Mouse (Mus musculus) cerebellum, postnatal 10 days (tissue): ENCODE results near the gene Exosc2.
"Not testable (repeated sequence)": the region's sequence is repeated elsewhere in the genome, so short reads cannot be mapped to it uniquely, and the experiment has no call there.

Experiments
- DNase-seq, 2 experiments: peaks; one replicate each; pipeline ENCODE4 v3.0.0; 2021; ENCODE audit warnings: mixed read lengths in 2 of 2

Exosc2 gene

DNA sequence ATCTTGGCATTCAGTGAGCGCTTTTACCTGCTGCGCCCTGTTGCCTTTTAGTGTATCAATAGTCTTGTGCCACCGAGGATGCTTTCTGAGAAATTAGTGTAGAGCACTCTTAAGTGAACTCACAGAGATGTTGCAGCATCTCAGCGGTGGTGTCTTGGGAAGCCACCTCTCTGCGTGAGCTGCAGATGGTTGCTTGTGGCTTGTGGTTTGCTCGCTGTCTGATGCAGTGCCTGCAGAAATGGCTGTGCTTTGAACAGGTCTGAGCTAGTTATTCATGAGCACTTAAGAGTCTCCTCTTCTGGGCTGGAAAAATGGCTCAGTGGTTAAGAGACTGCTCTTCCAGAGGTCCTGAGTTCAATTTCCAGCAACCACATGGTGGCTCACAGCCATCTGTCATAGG is 8.1 kb downstream of the Exosc2 start:
- no peak for DNase-seq

DNA sequence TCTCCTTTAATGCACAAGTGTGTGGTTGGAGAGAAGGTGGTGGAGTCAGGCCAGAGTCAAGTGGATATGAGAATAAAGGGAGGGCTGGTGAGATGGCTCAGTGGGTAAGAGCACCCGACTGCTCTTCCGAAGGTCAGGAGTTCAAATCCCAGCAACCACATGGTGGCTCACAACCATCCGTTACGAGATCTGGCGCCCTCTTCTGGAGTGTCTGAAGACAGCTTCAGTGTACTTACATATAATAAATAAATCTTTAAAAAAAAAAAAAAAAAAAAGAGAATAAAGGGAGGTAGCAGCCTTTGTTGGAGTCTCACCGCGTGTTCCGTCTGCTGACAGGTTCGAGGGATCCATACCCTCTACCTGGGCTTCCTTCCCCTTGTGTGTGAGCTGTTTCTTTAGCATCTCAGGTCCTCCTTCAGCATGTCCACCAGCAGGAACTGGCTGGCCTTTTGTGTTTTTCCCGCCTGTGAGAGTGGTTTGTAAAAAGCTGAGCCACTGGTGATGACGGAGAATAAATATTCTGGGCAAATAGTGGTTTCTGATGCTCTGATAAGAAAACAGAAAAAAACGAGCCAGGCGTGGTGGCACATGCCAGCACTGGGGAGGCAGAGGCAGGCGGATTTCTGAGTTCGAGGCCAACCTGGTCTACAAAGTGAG is 10.7 kb downstream of the Exosc2 start:
- DNase-seq: not testable (repeated sequence)

DNA sequence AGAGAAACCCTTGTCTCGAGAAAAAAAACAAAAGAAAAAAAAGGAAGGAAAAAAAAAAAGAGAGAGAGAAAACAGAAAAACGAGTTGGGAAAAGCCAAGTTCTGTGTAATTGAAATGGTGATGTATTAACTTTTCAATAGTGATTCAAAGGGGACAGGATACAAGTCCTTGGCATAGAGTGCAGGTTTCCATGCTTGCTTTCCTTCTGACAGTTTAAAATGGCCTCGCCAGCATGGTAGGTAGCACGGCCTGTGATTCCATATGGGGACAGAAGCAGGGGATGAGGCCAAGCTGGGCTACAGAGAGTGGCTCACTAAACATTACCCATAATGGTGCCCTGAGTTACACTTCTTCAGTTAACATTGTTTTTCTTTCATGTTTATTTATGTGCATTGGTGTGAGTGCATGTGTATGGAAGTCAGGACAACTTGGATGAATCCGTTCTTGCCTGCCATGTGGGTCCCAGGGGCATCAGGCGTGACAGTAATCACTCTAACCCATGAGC is 11.3 kb downstream of the Exosc2 start:
- DNase-seq: no peak

DNA sequence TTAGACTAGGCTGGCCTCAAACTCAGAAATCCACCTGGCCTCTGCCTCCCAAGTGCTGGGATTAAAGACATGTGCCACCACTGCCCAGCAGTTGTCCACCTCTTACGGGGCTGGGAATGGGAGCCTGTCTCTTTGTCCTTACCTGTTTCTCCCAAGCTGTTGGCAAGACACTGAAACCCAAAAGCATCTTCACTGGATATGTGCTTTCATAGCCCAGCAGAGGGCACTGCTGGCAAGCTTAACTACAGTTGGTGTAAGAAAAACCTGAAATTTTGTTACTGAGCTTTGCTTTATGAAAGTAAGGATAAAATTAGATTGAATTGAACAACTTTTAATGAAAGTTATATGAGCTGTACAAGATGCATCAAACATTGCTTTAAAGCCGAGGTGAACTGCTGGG is 13.2 kb downstream of the Exosc2 start:
- peak; percentile 77 to 79 for DNase-seq

DNA sequence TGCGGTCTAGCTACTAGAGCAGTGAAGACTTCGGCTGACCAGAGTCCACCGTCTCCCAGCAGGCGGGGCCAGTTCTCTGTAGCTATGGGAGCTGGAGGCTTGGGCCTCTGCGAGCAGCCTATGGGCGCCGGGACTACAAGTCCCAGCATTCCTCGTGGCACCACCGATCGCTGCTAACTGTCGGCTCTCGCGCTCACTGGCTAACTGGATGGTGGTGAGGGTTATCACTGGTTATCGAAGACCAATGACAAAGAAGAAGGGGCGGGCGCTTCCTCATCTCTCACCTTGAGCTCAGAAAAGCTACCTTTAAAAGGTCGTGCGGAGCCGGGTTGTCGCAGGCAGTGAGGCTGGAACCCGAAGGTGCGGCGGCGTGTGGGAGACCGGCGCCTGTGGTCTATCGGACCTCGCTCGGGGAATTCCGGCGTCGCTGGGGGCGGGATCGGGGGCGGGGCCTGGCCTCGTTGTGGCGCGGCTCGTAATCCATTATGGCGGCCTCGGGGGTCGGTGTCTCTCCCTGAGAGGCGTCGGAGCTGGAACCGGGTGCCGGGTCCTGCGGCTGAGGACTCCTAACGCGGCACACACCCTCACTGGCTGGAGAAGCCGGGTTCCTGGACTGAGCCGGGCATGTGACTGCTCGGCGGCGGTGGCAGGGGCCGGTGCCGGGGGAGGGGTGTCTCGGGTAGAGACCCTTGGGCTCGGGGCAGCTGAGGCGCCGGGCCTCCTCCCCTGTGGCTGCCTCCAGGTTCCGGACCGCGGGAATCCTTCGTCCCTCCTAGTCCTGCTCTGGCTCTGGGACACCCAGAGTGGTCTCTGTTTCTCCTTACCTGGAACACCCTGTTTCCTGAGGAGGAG is 17.8 kb downstream of the Exosc2 start, which contains the start of gene Abl1:
Gene Abl1, plus strand, starts transcription at position 303 of the 852 bp plus-strand sequence.
- DNase-seq: peak; percentile 94 to 97

DNA sequence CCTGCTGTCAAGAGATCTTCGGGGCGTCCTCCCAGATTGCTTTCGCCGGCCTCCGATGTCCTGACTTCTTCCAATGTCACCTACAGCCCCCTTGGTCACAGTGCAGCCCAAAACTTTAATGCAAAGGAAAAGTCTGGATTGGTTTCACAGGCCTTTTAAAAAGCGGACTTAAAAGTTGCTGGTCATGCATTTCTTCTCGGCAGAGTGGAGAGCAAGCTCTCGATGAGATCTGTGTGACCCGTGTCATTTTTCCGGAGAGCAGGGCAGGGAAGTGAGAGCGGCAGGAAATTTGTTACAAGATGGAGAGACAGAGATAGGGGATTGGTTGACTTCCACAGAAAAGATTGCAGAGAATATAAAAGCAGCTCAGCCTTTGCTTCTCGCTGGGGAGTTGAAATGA is 18.5 kb downstream of the Exosc2 start:
- peak in 1 of 2 experiments; percentile 29 for DNase-seq

DNA sequence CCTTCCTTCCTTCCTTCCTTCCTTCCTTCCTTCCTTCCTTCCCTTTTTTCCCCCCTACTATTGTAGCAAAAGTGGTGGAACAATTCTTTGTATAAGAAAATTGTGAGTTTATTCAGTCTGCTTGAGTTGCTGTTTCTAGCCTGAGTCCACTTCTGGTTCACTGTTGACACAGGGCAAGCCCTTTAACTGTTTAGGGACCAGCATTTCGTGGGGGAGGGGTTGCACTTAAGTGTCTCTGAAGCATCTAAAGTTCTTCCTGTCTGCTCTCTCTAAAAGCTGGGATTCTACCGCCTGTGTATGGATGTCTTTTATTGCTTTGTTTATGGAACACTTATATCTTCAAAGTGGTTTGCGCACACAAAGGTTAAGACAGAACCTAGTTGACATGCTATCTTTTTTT is 19.5 kb downstream of the Exosc2 start:
- DNase-seq: no peak

DNA sequence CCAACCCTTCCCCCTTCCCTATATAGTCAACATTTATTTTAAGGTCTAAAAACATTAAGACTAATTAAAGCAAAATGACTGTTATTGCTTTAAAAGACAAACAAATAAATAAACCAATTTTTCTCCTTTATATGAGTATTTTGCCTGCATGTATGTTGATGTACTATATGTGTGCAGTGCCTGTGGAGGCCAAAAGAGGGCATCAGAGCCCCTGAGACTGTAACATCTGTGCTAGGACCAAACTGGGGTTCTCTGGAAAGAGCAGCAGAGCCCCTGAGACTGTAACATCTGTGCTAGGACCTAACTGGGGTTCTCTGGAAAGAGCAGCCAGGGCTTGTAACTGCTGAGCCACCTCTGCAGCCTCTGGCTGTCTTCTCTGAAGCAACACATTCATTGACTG is 27.7 kb downstream of the Exosc2 start:
- DNase-seq: no peak

DNA sequence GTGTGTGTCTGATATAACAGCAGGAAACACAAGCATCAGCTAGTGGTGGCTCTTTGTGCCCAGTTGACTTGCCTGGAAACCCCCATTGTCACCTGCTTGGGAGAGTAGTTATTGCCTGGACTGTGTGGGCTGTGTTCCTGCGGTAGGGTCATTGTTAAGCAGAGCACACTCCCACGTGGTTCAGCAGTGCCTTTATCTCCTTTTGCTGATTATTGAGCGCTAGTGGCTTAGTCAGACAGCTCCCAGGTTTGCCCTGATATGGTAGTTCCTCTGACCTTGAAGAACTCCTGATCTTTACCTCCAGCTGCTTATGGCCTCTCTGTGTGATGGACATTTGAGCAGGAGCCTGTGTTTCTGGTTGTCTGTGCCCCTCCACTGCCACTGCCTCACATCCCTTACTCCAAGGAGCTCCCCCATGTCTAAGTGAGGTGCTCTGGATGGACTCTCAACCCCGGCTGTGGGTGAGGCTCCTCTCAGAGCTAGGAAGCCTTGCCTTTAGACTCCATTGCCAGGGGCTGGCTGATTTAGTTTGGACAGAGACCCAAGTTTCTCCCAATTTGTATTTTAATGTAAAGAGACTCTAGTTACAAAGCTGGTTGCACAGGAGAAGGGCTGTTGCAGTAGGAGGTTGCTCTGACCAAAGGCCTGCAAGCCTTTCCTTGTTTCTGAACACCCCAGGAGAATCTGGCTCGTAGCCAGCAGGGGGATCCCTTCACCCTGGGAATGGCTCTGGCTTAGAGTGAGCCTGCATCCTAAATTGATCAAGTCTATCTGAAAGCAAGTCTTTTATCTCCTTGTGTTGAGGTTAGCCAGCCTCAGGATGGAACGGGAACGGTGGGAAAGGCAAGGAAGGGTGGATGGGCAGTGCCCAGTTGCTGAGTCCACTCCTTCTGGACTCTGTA is 30.3 kb downstream of the Exosc2 start:
- DNase-seq: peak in 1 of 2 experiments; percentile 28

DNA sequence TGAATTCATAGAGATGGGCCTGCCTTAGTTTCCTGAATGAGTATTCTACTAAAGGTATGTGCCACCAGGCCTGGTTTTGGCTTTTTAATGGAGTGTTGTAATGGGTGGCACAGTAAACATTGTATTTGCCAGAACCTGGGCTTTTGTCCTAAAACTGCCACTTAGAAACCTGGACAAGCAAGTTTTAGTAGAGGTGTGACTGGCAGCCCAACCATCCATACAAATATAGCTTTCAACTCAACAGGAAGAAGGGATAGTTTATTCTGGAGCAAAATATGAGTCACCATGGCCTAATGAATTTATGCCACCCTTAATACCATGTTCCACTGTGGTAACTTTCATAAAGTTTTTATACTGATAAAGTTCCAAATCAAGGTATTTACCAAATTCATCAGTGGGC is 32.7 kb downstream of the Exosc2 start:
- DNase-seq: no peak

DNA sequence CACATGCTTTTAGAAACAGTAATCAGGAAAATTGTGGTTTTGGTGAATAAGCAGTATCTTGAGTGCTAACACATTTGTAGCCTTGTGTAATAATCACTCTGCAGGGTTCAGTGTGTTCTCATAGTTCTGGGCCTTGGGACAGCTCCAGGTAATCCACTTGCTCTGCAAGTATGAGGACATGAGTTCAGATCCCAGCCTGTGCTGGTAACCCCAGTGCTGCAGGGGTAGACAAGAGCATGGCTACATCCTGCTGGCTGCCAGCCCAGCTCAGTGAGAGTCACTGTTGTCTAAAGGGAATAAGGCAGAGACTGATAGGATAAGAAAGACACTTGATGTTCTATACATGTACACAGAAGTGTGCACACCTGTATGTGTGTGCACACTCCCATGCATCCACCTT is 35.4 kb downstream of the Exosc2 start:
- DNase-seq: no peak

DNA sequence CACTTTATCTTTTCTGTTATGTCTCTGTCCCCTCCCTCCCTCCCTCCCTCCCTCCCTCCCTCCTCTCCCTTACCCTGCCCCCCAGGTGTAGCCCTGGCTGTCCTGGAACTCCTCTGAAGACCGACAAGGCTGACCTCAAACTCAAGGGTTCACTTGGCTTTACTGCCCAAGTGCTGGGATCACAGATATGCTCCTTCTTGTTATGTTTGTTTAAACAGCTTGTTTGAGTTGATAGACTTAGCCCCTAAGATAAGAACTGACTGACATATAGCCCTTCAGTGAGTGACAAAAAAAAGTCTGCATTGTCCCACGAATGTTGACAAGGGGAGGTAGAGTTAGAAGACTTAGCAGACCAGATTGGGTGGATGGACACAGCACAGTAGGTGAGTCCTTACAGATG is 36.0 kb downstream of the Exosc2 start:
- no peak for DNase-seq

DNA sequence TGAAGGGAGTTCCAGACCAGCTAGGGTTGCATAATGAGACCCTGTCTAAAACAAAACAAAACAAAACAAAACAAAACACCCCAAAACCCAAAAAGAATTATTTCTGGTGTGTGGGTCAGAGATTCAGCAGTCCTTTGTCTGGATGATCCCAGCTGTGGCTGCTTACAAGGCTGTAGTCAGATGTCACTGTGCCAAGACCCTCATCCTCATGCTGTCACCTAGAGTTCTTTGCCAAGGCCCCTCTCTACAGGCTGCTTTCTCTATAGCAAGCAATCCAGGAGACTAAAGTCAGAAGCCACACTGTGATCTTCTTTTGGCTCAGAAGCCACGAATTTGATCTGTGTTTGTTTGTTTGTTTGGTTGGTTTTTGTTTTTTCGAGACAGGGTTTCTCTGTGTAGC is 42.2 kb downstream of the Exosc2 start:
- DNase-seq: peak; percentile 53 to 63

DNA sequence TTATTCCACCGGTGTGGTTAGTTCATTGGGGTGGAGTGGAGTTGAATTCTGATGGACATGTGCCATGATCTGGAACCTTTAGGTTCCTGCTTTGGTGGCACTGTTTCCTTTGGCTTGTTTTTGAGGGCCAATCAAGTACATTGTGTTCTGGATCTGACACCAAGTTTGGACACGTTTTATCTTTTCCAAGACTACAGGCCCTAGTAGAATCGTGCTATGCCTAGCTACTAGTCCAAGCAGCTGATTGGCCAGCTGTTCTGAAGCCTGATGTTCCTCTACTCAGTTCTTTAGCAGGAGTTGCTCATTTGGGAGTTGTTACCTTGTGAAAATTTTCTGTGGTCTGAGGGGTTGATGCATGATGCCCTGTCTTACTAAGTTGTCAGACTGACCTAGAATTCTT is 43.3 kb downstream of the Exosc2 start:
- no peak for DNase-seq

DNA sequence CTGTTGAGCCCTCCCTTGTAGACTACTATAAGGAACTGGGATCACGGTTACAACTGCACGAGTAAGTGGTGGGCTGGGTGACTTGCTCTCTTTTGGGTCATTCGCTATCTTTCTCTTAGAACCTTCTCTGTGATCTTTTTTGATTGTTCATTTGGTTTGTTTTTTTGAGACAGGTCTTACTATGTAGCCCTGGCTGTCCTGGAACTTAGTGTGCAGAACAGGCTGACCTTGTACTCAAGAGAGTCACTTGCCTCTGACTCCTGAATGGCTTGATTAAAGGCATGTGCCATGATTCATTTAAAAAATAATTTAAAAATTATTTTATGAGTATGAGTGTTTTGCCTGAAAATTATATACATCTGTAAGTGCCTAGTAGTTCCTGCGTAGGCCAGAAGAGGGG is 44.3 kb downstream of the Exosc2 start:
- no peak for DNase-seq

DNA sequence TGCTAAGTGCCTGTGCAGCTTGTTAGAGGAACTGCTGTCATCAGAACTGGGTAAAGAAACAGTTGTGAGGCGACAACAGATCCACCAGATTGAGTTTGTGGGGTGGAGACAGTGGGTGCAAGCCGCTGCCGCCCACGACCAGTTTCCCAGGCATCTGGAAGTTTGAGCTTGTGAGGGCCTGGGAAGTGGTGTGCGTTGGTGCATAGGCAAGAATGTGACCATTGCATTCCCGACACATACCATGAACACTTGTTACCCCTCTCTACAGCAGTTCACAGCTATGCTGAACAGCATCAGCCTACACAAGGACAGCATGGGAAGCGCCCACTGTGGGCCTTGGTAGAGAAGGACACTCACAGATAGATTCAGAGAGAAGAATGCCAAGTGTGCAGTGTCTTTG is 45.5 kb downstream of the Exosc2 start:
- no peak for DNase-seq

DNA sequence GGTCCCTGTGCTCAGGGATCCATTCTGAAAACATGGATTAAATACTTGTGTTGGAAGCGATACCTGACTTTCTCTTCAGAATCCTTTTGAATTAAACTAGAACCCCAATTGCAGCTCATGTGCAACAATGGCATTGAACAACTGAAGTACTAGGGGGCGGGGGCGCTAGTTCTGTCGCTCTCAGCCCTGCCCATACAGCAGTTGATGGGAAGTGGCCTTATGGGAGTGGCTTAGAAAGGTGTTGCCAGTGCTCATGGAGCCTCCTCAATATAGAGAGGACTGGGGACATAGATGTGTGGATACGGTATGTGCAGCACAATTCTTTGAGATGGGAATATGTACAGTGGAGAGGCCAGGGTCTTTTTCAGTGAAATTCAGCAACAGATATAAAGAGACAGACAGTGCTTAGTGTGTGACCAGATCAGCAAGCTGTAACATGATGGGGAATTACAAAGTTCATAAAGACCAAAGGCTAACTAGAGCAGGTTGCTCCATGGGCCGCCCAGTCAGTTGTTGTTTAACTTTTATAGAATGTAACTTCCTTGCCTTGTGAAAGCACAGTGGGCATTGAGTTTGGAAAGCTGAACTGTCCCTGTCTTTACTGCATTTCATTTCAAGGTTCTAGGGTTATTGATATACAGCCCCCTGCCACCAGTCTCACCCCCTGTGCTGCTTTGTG is 48.8 kb downstream of the Exosc2 start:
- DNase-seq: no peak

DNA sequence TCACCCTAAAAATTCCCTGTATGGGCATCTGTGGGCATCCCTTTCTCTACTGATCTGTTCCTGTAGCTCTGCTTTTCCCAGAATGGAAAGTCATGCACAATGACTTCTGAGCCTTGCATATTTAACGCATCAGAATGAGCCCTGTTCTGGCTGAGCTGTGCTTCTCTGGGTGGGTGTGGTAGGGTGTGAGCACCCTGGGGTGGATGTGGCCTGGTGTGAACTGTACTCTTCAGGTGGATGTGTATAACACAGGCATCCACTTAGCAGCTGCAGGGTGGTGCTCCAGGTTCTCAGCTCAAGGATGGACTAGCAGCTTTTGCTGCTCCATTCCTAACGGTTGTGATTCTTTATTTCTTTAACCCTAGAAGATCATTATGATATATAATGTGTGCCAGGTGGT is 49.4 kb downstream of the Exosc2 start:
- no peak for DNase-seq

DNA sequence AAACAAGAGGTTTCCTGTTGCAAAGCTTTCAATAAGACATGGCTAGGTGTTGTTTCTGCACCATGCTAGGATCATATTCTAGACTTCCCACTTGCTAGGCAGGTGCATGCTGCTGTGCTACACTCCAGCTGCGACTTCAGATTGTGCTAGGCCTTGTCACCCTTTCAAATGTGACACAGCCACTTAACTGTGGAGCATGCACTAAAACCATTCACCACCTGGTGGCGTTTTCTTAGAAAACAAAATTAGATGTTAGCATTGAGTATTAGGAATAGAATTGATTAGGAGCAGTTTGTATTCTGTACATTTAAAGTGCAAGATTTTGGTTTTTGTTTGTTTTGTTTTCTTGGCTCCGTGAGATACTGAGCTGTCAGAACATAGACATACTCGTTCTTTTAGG is 50.3 kb downstream of the Exosc2 start:
- DNase-seq: peak in 1 of 2 experiments; percentile 34

DNA sequence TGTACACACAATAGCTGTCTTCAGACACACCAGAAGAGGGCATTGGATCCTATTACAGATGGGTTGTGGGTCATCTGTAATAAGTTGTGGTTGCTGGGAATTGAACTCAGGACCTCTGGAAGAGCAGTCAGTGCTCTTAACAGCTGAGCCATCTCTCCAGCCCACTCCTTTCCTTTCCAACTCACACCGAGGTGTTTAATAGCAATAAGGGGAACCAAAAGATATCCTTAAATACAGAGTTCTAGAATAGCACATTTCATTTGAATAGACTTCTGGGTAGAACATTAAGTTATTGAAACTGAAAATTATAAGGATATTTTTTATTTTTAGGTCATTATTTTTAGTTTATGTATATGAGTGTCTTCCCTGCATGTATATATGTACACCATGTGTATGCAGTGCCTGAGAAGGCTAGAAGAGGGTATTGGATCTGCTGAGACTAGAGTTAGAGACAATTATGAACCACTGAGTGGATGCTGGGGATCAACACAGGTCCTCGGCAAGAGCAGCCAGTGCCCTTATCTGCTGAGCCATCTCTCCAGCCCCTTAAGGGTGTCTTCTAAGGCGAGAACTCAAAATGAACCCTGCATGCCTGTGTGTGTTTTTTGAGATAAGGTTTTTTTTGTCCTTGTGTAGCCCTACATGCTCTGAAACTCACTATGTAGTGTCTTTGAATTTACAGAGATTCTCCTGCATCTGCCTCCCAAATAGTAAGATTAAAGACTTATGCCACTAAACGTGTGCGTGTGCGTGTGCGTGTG is 54.4 kb downstream of the Exosc2 start:
- no peak for DNase-seq

DNA sequence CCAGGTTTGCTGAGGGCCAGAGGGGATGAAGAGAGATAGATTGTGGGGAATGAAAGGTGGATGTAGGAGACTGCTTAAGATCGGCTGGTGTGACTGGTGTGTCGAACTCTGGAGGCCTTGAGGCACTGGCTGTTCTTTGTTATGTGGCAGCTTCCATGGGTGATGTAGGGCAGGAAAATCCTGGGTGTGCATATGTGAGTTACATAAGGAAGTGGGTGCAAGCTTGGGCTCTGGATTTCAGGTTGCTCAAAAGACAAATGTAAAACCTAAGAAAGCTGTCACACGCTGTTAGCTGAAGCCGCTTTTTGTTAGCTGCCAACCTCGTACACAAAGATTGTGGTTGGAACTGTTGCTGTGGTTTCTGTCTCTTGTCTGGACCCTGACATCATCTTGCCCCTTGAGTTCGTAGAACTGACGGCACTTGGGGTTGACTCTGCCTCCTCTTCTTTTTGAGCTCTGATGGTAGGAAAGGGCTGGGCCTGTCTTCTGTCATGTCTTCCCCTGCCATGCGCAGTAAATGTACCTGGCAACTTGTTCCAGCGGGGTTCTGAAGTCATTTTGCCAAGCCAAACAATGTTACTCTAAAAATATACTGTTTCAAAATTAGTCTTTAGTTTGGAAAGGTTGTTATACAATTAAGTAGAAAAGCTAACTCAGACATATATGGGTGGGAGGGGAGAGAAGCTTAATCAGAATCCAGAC is 57.2 kb downstream of the Exosc2 start:
- no peak for DNase-seq
